Mouse (Mus musculus) forebrain, embryonic 16.5 days (tissue): ENCODE measurements around the gene Fem1a. TPM values are rescaled to one million over a fixed set of nuclear protein-coding genes. Genes with fewer than 3 reads are reported as not detected.

Source experiments
- ATAC-seq: fragments of 200-750 bp; cut with Nextera tagmentation; 2 replicates; pipeline ENCODE4 v1.8.0; 2017; ENCODE audit warnings: mild to moderate bottlenecking, moderate library complexity
- H3K27ac ChIP-seq: fragments of 300-500 bp; sonication (generic); 2 replicates; pipeline ENCODE4 v1.5.1; 2014; ENCODE audit warnings: low read length, control low read depth
- H3K27me3 ChIP-seq: fragments of 300-500 bp; sonication (generic); replicated peaks from 2 replicates; pipeline ENCODE4 v1.6.1; 2014; ENCODE audit warnings: low read length; ENCODE audit not compliant: control insufficient read depth, insufficient read depth
- H3K36me3 ChIP-seq: fragments of 300-500 bp; sonication (generic); 2 replicates; pipeline ENCODE4 v1.6.1; 2014; ENCODE audit not compliant: control insufficient read depth, insufficient read depth
- H3K4me1 ChIP-seq: fragments of 300-500 bp; sonication (generic); replicated peaks from 2 replicates; pipeline ENCODE4 v1.6.1; 2014; ENCODE audit warnings: low read length; ENCODE audit not compliant: control insufficient read depth, insufficient read depth
- H3K4me2 ChIP-seq: fragments of 300-500 bp; sonication (generic); 2 replicates; pipeline ENCODE4 v1.6.1; 2014; ENCODE audit warnings: mild to moderate bottlenecking, low read length, control low read depth
- H3K4me3 ChIP-seq: fragments of 300-500 bp; sonication (generic); replicated peaks from 2 replicates; pipeline ENCODE4 v1.5.1; 2014; ENCODE audit warnings: mild to moderate bottlenecking, low read length, control low read depth
- H3K9ac ChIP-seq: fragments of 300-500 bp; sonication (generic); replicated peaks from 2 replicates; pipeline ENCODE4 v1.6.1; 2014; ENCODE audit warnings: low read depth, low read length, control low read depth
- H3K9me3 ChIP-seq: fragments of 300-500 bp; sonication (generic); 2 replicates; pipeline ENCODE4 v1.6.1; 2016; ENCODE audit warnings: low read length; ENCODE audit not compliant: control insufficient read depth
- WGBS: fragments of 180-500 bp; shearing (Covaris S2); extraction: QIAGEN DNeasy Blood & Tissue Kit; methylation state at CpG from one replicate; pipeline ENCODE4 v1.1.7; 2014; 5-methylcytosine and 5-hydroxymethylcytosine counted together
- polyA plus RNA-seq: library from polyadenylated mRNA; unstranded; fragments of >200 nt; fragmentation: Nextera tagmentation; extraction: Ambion mirVana; gene quantifications from 2 replicates; pipeline ENCODE4 v1.2.1, GENCODE M21; 2015

Fem1a gene
- polyA plus RNA-seq, 1 experiment from 2014 or later: 24.5 TPM

DNA sequence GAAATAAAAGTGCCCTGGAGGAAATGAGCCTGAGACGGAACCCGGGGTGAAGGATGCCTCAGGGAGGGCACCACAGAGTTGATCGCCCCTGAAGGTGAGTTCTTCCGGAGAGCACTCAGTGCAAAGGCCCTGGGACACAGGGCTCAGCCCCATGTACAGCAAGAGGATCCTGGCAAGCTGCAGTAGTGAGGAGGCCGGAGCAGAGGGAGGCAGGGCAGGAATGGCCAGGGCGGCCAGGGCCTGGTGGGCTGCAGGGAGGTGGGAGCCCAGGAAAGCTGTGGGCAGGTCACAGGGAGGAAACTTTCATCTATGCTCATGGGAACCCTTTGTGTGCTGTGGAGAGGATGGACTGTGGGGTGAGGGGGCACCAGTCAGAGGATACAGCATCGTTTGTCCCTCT, 16.9 kb downstream of the Fem1a start:
- Histone ChIP-seq H3K4me1 (peaks cover 19% of the 10 kb centered on the region), H3K9me3 (no peaks in the 10 kb centered on the region), H3K36me3 (no peaks in the 10 kb centered on the region), H3K4me2 (no peak overlapping the region), H3K4me3 (no peak overlapping the region), H3K27ac (no peak overlapping the region), H3K27me3 (no peaks in the 10 kb centered on the region), H3K9ac (no peak overlapping the region)
- WGBS: 88% methylated on average over 7 of the region's 7 CpGs
- no peak for ATAC-seq

DNA sequence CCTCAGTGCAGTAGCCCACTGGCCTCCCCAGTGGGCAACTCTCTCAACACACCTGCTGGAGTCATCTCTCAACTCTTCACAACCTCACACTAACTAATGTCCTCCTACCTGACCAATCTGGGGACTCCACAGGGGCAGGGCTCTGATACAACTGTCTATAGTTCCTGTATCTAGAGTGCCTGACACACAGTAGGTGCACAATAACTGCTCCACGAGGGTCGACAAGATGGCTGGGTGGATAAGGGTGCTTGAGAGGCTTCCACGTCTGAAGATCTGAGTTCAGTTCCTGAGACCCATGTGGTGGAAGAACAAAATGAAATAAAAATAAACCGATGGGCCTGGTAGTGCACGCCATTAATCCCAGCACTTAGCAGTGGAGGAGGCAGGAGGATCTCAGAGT, 17.4 kb downstream of the Fem1a start:
- no peak overlapping the region for H3K27ac ChIP-seq
- H3K4me2 ChIP-seq: no peak overlapping the region
- no peaks in the 10 kb centered on the region for H3K27me3 ChIP-seq
- peaks cover 16% of the 10 kb centered on the region for H3K4me1 ChIP-seq
- H3K36me3 ChIP-seq: no peaks in the 10 kb centered on the region
- no peak overlapping the region for H3K4me3 ChIP-seq
- no peak for ATAC-seq
- H3K9ac ChIP-seq: no peak overlapping the region
- H3K9me3 ChIP-seq: no peaks in the 10 kb centered on the region
- WGBS: 89% methylated on average over 5 of the region's 5 CpGs

DNA sequence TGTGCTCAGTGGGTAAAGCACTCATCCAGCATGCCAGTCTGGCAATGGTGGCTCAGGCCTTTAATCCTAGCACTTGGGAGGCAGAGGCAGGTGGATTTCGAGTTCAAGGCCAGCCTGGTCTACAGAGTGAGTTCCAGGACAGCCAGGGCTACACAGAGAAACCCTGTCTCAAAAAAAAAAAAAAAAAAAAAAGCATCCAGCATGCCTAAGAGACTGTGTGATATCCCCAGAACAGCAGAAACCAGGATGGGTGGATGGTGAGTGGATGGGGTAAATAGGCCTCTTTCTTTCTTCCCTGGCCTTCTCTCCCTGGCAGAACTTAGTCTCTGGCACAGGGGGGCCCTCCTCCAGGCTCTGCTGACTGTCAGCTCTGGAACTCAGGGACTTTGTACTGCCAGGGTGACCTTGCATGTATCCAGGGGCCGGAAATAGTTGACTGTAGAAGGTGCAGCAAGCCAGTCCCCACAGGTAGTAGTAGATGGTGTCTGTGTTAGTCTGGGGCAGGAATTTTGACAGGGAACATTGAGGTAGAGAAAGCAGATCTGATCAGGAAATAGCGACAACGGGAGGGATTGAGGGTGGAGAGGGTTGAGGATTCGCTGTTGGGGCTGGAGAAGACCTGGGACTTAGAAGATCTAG, 19.4 kb downstream of the Fem1a start:
- Histone ChIP-seq H3K9ac (peak overlapping the region; percentile 73), H3K4me1 (peaks cover 11% of the 10 kb centered on the region), H3K9me3 (no peaks in the 10 kb centered on the region), H3K27ac (no peak overlapping the region), H3K27me3 (no peaks in the 10 kb centered on the region), H3K4me3 (peak overlapping the region; percentile 54), H3K4me2 (peak overlapping the region; percentile 87), H3K36me3 (no peaks in the 10 kb centered on the region)
- WGBS: 29% methylated on average over 5 of the region's 5 CpGs
- ATAC-seq: peak; percentile 8; the same call in 1 of the 2 replicates

DNA sequence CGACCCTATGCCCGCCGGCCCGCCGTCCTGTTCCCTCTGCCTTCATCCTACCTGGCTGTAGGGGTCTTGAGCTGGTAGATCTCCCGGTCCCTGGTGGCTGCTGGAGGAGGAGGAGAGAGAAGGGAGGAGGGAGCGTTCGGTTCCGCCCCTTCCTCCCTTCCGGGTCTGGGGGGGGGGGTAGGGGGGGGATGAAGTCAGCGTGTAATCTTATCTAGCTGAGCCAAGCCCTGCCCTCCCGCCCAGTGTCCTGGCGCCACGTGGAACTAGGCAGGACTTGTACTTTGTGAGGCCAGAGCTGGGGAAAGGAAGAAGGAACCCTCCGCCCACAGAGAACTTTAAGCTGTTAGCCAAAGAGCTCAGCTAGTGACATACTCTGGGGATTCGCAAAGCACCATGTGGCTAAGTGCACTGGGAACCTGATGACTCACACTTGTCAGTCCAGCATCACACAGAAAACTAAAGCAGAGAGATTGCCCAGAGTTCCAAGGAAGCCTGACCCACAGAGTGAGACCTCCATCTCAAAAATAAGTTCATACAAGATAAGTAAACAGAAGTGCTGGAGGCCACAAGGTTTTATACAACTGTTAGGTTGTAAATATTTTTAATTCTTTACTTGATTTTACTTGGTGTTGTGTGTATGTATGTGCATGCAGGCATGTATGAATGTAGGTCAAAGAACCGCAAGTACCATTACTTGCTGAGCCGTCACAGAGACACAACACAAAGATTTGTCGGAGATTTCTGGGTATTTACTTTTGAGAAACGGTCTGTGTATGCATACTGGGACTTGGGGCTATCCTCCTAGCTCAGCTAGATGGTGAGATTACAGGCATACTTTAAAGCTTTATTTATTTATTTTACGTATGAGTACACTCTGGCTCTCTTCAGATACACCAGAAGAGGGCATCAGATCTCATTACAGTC, 20.3 kb downstream of the Fem1a start, which contains the start of gene Ticam1:
TSS of gene Ticam1 (minus strand) at position 144 of the 924 bp plus-strand sequence.
- peak within 1 kb of the TSS; percentile 54 for H3K4me3 ChIP-seq
- no peaks in the 10 kb centered on the region for H3K9me3 ChIP-seq
- peak within 1 kb of the TSS; percentile 33; the same call in 1 of the 2 replicates for H3K27ac ChIP-seq
- H3K36me3 ChIP-seq: no peaks in the 10 kb centered on the region
- H3K4me1 ChIP-seq: peaks cover 11% of the 10 kb centered on the region
- peak; percentile 80 for ATAC-seq
- 8% methylated on average over 16 of the region's 21 CpGs for WGBS
- peak within 1 kb of the TSS; percentile 73 for H3K9ac ChIP-seq
- no peaks in the 10 kb centered on the region for H3K27me3 ChIP-seq
- H3K4me2 ChIP-seq: peak within 1 kb of the TSS; percentile 87

DNA sequence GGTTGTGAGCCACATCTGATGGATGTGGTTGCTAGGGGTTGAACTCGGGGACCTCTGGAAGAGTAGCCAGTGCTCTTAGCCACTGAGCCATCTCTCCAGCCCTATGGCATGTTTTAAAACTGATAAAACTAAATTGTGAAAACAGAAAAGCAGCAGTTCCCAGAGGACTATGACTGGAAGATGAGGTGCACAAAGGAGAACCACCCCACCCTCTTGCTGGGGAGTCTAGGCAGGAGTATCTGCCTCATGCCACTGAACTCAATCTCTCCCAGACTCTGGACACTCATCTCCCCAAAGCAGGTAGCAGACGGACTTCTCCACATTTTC, 20.9 kb downstream of the Fem1a start:
- H3K4me3 ChIP-seq: no peak overlapping the region
- no peak overlapping the region for H3K27ac ChIP-seq
- no peaks in the 10 kb centered on the region for H3K9me3 ChIP-seq
- H3K27me3 ChIP-seq: no peaks in the 10 kb centered on the region
- peaks cover 11% of the 10 kb centered on the region for H3K4me1 ChIP-seq
- H3K9ac ChIP-seq: no peak overlapping the region
- H3K36me3 ChIP-seq: no peaks in the 10 kb centered on the region
- WGBS: 50% methylated on average over 2 of the region's 2 CpGs
- no peak overlapping the region for H3K4me2 ChIP-seq
- no peak for ATAC-seq

DNA sequence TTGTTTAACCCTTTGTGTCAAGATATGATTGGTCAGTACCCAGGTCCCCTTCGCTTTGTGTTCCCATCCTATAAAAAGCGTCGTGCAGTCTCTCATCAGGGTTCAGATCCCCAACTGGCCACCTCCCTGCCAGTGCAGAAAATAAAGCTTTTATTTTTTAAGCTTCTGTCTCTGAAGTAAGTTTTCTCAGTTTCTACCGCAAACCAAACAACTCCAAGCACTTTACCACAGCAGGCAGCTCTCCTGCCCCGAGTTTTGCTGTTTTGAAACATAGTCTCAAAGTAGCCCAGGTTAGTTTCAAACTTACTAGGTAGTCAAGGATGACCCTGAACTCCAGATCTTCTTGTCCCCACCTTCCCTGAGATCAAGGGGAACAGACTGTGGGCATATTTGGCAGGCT, 21.7 kb downstream of the Fem1a start:
- no peaks in the 10 kb centered on the region for H3K9me3 ChIP-seq
- H3K4me2 ChIP-seq: no peak overlapping the region
- no peak overlapping the region for H3K4me3 ChIP-seq
- H3K27ac ChIP-seq: no peak overlapping the region
- no peaks in the 10 kb centered on the region for H3K27me3 ChIP-seq
- no peaks in the 10 kb centered on the region for H3K36me3 ChIP-seq
- WGBS: 94% methylated on average over 5 of the region's 5 CpGs
- no peak overlapping the region for H3K9ac ChIP-seq
- ATAC-seq: no peak
- H3K4me1 ChIP-seq: peaks cover 11% of the 10 kb centered on the region

DNA sequence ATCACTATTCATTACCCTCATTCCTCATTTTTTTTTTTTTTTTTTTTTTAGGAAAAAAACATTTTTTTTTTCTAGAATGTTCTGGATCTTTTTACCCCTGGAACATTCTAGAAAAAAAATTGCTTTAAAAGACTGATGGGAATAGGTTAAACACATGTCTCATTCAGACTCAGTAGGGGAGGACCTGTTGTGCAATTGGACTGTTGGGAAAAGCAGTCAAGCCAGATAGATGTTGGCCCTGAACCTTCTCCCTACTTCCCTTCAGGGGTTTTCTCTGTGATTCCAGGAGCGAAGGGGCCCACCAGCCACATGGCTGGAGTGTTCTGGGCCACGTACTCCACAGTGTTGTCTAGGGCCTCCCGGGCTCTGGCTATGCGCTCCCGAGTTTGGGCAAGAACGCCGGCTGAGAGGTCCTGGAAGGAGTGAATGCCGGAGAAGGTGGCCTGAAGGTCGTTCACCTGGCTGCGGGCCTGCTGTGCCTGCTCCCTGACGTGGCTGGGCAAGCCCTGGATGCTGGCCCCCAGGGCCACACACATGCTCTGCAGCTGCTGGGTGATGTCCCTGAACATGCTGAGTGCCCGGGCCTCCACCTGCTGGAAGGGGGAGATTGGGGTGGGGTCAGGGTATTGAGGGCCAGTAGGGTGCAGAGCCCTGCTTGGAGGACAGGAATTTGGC, 23.0 kb downstream of the Fem1a start:
- H3K9me3 ChIP-seq: no peaks in the 10 kb centered on the region
- no peaks in the 10 kb centered on the region for H3K36me3 ChIP-seq
- H3K27ac ChIP-seq: no peak overlapping the region
- no peak overlapping the region for H3K4me2 ChIP-seq
- WGBS: 94% methylated on average over 12 of the region's 12 CpGs
- H3K4me1 ChIP-seq: peaks cover 11% of the 10 kb centered on the region
- no peaks in the 10 kb centered on the region for H3K27me3 ChIP-seq
- no peak for ATAC-seq
- no peak overlapping the region for H3K9ac ChIP-seq
- no peak overlapping the region for H3K4me3 ChIP-seq

DNA sequence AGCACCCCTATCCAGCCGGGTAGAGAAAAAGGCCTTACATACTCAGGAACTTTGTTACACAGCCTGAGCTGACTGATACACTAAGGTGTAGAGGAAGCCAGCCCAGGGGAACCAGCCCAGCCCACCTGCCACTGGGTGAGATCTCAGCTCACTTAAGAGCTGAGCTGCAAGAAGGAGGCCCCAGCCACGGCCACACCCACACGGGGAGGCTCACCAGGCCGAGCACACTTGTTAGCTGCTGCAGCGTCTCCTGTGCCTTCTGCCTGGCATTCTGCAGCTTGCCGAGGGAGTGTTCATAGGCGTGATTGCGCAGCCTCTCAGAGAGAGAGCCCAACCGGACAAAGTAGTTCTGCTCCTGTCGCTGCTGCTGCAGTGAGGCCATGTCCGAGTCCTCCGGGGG, 24.6 kb downstream of the Fem1a start:
- ATAC-seq: no peak
- no peak overlapping the region for H3K9ac ChIP-seq
- H3K4me2 ChIP-seq: no peak overlapping the region
- no peaks in the 10 kb centered on the region for H3K36me3 ChIP-seq
- no peaks in the 10 kb centered on the region for H3K9me3 ChIP-seq
- H3K27ac ChIP-seq: no peak overlapping the region
- H3K27me3 ChIP-seq: no peaks in the 10 kb centered on the region
- 91% methylated on average over 12 of the region's 12 CpGs for whole genome bisulfite sequencing
- H3K4me3 ChIP-seq: no peak overlapping the region
- H3K4me1 ChIP-seq: peaks cover 8% of the 10 kb centered on the region

DNA sequence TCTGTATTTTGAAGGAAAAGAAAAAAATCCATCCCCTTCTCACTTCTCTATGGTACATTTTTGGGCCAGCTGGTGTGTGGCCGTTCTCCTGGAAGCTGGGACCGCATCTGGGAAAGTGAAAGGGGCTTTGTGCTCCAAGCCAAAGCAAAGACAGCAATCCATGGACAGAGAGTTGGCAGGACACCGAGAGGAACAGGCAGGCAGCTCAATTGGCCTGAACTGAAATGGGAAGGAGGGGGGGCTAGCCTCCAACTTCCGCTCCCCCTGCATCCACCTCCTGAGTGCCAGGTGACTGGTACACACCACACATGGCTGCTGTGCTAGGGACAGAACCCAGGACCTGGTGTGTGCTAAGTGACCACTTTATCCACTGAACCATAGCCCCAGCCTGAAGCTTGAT, 26.2 kb downstream of the Fem1a start:
- Histone ChIP-seq H3K9me3 (no peaks in the 10 kb centered on the region), H3K4me3 (no peak overlapping the region), H3K27me3 (no peaks in the 10 kb centered on the region), H3K27ac (no peak overlapping the region), H3K9ac (no peak overlapping the region), H3K36me3 (no peaks in the 10 kb centered on the region), H3K4me2 (no peak overlapping the region), H3K4me1 (no peaks in the 10 kb centered on the region)
- no peak for ATAC-seq
- WGBS: 69% methylated on average over 4 of the region's 4 CpGs
